Mouse (Mus musculus) naive thymus-derived CD4-positive, alpha-beta T cell, adult 5 months (primary cell): Measurements from ENCODE around the gene Gucy2e. TPM values are rescaled to one million over a fixed set of nuclear protein-coding genes. Genes with fewer than 3 reads are reported as not detected.

Experiments
- polyA plus RNA-seq: library from polyadenylated mRNA; unstranded; fragments of 100-300 nt; shearing (Covaris generic); gene quantifications from one replicate; pipeline ENCODE4 v1.2.1, GENCODE M21; 2017

Gene Gucy2e
- 0.04 TPM for polyA plus RNA-seq

DNA sequence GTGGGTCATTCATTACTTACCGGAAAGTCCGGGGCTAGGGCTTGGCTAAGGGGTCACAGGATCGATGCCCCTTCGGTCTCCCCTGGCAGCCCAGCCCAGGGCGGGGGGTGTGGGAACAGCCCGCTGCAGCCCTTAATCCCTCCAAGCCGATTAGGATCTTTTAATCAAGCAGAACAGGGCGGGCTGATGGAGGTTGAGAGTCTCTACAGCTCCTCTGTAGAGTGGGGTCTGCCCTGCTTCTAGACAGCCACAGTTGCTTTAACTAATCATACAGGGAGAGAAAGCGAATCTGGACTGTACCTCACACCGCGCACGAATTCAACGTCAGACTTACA is at the start of gene Gucy2e:
Gene Gucy2e, minus strand, starts transcription at position 111 of the 335 bp plus-strand sequence.

GRCm38 (mm10) chr11:69197743-69198142 is 39.1 kb downstream of the Gucy2e start, which contains the start of gene Alox8:
Gene Alox8, minus strand, starts transcription at chr11:69197843.

Other genes with a start within 250 kb of the Gucy2e start
- 2.6 TPM for gene Pfas, start 228.6 kb downstream of the Gucy2e start, polyA plus RNA-seq
- gene Ctc1, start 221.1 kb downstream of the Gucy2e start, polyA plus RNA-seq: 22.0 TPM
- gene Aurkb, start 191.4 kb downstream of the Gucy2e start, polyA plus RNA-seq: 0.25 TPM
- 3.8 TPM for gene Borcs6, start 177.3 kb downstream of the Gucy2e start, polyA plus RNA-seq
- 4.3 TPM for gene Tmem107, start 166.2 kb downstream of the Gucy2e start, polyA plus RNA-seq
- gene Vamp2, start 148.5 kb downstream of the Gucy2e start, polyA plus RNA-seq: 265 TPM
- gene Per1, start 141.8 kb downstream of the Gucy2e start, polyA plus RNA-seq: 80.9 TPM
- gene Hes7, start 116.6 kb downstream of the Gucy2e start, polyA plus RNA-seq: not detected
- not detected for gene 9130213A22Rik, start 114.4 kb downstream of the Gucy2e start, polyA plus RNA-seq
- gene Aloxe3, start 111.1 kb downstream of the Gucy2e start, polyA plus RNA-seq: 0.07 TPM
- gene Alox12b, start 80.0 kb downstream of the Gucy2e start, polyA plus RNA-seq: not detected
- gene Alox8, start 39.2 kb downstream of the Gucy2e start, polyA plus RNA-seq: 0.25 TPM
- 7.7 TPM for gene Cntrob, start 86.7 kb upstream of the Gucy2e start, polyA plus RNA-seq
- 34.1 TPM for gene Trappc1, start 86.9 kb upstream of the Gucy2e start, polyA plus RNA-seq
- 1.3 TPM for gene Kcnab3, start 89.2 kb upstream of the Gucy2e start, polyA plus RNA-seq
- 0.82 TPM for gene Rnf227, start 103.4 kb upstream of the Gucy2e start, polyA plus RNA-seq
- 115 TPM for gene Chd3, start 132.4 kb upstream of the Gucy2e start, polyA plus RNA-seq
- 52.5 TPM for gene Naa38, start 158.5 kb upstream of the Gucy2e start, polyA plus RNA-seq
- 23.4 TPM for gene Cyb5d1, start 158.6 kb upstream of the Gucy2e start, polyA plus RNA-seq
- 1.2 TPM for gene Tmem88, start 161.2 kb upstream of the Gucy2e start, polyA plus RNA-seq
- gene Kdm6b, start 176.6 kb upstream of the Gucy2e start, polyA plus RNA-seq: 16.0 TPM